Mouse (Mus musculus) retina, postnatal 7 days (tissue): ENCODE results near the gene Egfr.

Source experiments
- DNase-seq: peaks from one replicate; pipeline ENCODE4 v3.0.0-alpha.2; 2012; ENCODE audit warnings: low read depth, low spot score

The Egfr gene

DNA sequence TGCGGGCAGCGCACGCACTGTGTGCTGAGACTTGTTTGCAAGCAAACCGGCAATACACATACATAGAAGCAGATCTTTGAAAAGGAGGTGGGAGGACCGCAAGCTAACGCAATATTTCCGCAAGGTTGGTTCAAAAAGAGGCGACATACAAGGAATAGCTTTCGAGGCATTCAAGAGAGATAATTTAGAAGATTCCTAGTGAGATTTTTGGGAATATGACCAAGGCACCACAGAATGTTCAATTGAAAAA lies 199.7 kb downstream of the Egfr start:
- DNase-seq = no peak

DNA sequence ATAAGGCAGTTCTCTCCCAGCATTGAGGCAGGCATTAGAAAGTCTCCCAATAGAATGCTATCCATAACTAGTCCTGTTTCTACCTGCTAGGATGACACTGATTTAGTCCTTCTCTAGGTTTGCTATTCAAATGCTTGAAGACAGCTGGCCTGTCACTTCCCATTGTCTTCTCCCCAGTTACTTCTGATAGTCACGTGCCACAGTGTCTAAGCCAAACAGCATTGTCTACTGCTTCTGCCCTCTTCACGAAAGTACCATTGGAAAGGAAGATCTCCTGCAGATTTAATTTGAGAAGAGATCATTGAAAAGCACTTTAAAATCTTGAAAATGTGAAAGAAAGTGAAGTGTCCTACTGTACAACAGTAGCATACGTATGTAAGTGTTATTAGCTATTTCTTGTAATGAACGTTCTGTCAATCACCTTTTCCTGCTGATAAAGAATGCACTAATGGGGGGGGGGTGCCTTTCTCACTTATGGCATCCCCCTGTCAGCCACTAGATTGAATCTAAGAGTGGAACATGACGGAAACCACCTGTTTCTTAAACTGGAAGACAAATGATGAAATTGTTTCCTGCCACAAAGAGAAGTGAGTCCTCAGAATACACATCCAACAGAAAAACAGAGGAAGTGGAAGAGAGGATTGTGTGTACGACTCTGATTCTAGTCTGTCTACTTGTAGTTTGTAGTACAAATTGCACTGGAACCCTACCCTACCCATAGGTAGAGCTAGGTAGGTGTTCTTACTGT lies 204.3 kb downstream of the Egfr start:
- no peak for DNase-seq

DNA sequence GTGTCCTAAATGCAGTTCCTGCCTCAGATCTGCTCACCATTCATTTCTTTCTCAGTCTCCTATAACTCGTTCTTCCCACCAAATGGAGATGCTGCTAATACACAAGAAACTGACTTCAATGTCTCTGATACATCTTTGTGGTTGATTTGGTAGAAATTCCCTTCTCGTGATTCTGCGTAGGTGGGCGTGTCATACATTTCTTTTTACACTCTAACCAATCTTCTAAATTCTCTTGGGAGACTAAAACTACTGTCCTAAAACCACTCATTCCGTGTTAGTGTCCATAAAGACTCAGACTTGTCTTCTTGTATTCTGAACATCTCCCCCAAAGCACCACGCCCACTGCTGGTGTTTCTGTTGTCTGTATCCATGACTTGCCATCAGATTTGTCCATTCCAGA lies 205.0 kb downstream of the Egfr start:
- no peak for DNase-seq

DNA sequence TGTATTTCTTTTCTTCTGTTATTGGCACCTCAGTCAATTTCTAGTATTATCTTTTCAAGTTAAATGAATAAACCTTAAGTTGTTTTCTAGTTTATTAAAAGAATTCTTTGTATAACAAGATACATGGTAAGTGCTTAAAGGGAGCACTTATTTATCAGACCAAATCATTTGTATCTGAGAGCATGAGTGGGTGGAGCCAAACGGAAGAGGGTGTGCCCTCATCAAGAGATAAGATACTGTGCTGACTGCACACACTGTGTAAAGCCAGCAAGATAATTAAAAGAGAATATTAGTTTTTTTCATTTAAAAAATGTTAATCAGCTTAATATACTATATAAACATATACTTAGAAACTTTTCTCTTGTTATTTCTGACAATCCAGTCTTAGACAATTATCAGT lies 206.5 kb downstream of the Egfr start:
- DNase-seq = no peak
